Mouse (Mus musculus) liver, embryonic 15.5 days (tissue): ENCODE results near the gene Gm45234. TPM values are rescaled to one million over a fixed set of nuclear protein-coding genes. Genes with fewer than 3 reads are reported as not detected.

ENCODE experiments used
- ATAC-seq: fragments of 200-750 bp; cut with Nextera tagmentation; 2 replicates; pipeline ENCODE4 v1.8.0; 2017; ENCODE audit warnings: moderate number of reproducible peaks, mild to moderate bottlenecking, moderate library complexity; ENCODE audit not compliant: insufficient read depth
- H3K27ac ChIP-seq: fragments of 300-500 bp; sonication (generic); replicated peaks from 2 replicates; pipeline ENCODE4 v1.5.1; 2015; ENCODE audit warnings: mild to moderate bottlenecking, inconsistent platforms
- H3K27me3 ChIP-seq: fragments of 300-500 bp; sonication (generic); 2 replicates; pipeline ENCODE4 v1.6.1; 2015; ENCODE audit warnings: mild to moderate bottlenecking, inconsistent platforms
- H3K36me3 ChIP-seq: fragments of 300-500 bp; sonication (generic); replicated peaks from 2 replicates; pipeline ENCODE4 v1.6.1; 2015; ENCODE audit warnings: moderate library complexity, mild to moderate bottlenecking, inconsistent platforms
- H3K4me1 ChIP-seq: fragments of 300-500 bp; sonication (generic); replicated peaks from 2 replicates; pipeline ENCODE4 v1.6.1; 2015; ENCODE audit warnings: inconsistent platforms
- H3K4me2 ChIP-seq: fragments of 300-500 bp; sonication (generic); 2 replicates; pipeline ENCODE4 v1.6.1; 2015; ENCODE audit warnings: moderate library complexity, mild to moderate bottlenecking, inconsistent platforms
- H3K4me3 ChIP-seq: fragments of 300-500 bp; sonication (generic); replicated peaks from 2 replicates; pipeline ENCODE4 v1.5.1; 2015; ENCODE audit warnings: mild to moderate bottlenecking, inconsistent platforms
- H3K9ac ChIP-seq: fragments of 300-500 bp; sonication (generic); 2 replicates; pipeline ENCODE4 v1.6.1; 2015; ENCODE audit warnings: moderate library complexity, mild to moderate bottlenecking, inconsistent platforms
- H3K9me3 ChIP-seq: fragments of 300-500 bp; sonication (generic); replicated peaks from 2 replicates; pipeline ENCODE4 v1.6.1; 2016; ENCODE audit warnings: inconsistent platforms
- WGBS: fragments of 180-500 bp; shearing (Covaris S2); methylation state at CpG from one replicate; pipeline ENCODE4 v1.1.7; 2015; ENCODE audit warnings: mixed read lengths; ENCODE audit not compliant: insufficient replicate concordance; 5-methylcytosine and 5-hydroxymethylcytosine counted together
- microRNA counts: library from miRNA; unstranded; fragments of <30 nt; microRNA quantifications from one replicate; lab custom pipeline; 2016
- microRNA-seq: library from miRNA; unstranded; fragments of <30 nt; microRNA quantifications from one replicate; pipeline ENCODE4, GENCODE M21; 2016
- polyA plus RNA-seq: library from polyadenylated mRNA; unstranded; fragments of >200 nt; fragmentation: Nextera tagmentation; extraction: Ambion mirVana; gene quantifications from 2 replicates; pipeline ENCODE4 v1.2.1, GENCODE M21; 2015

Gene Gm45234
- polyA plus RNA-seq, 1 experiment from 2014 or later, result not detected

GRCm38 (mm10) chr6:124693243-124693981 is 62.4 kb downstream of the Gm45234 start:
- no peak overlapping the region for H3K4me2 ChIP-seq
- peaks cover 31% of the 10 kb centered on the region for H3K4me1 ChIP-seq
- H3K27ac ChIP-seq, result no peak overlapping the region
- peaks cover 23% of the 10 kb centered on the region for H3K36me3 ChIP-seq
- no peaks in the 10 kb centered on the region for H3K9me3 ChIP-seq
- H3K9ac ChIP-seq, result no peak overlapping the region
- WGBS, result 77% methylated on average over 15 of the region's 15 CpGs
- no peak overlapping the region for H3K4me3 ChIP-seq
- no peak for ATAC-seq
- H3K27me3 ChIP-seq, result no peaks in the 10 kb centered on the region

DNA sequence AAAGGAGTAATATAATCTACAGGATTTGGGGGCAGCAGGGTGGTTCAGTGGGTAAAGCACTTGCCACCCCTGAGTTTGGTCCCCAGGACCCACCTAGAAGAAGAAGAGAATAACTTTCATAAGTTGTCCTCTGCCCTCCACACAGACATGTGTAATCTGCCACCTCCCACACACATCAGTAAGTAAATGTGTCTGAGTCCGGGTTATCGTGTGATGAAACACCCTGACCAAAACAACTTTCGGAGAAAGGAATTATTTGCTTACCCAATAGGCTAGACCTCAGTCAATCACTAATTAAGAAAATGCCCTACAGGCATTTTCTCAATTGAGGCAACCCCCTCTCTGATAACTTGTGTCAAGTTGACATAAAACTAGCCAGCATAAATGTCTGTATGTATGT is 65.3 kb downstream of the Gm45234 start:
- Histone ChIP-seq H3K36me3 (peaks cover 9% of the 10 kb centered on the region; the same call in 1 of the 2 replicates), H3K4me2 (no peak overlapping the region), H3K27me3 (no peaks in the 10 kb centered on the region), H3K4me1 (peaks cover 57% of the 10 kb centered on the region), H3K27ac (peak overlapping the region; percentile 10; the same call in 1 of the 2 replicates), H3K4me3 (no peak overlapping the region), H3K9ac (no peak overlapping the region), H3K9me3 (no peaks in the 10 kb centered on the region)
- ATAC-seq, result no peak; the same call in 1 of the 2 replicates
- 67% methylated on average over 3 of the region's 3 CpGs for WGBS

MicroRNA genes within 50 kb of the gene (microRNA counts, 519-probe panel; counts per million panel counts)
- microRNA mmu-miR-141 (lab: Ali Mortazavi, UCI) (not detected), microRNA mmu-miR-200c (lab: Ali Mortazavi, UCI) (2,369 counts per million, percentile 39 among the panel's probes with 10 or more counts)

Small RNA genes lying within 50 kb of the gene (microRNA-seq; reads per million reads assigned to microRNA genes)
- gene Mir141 (85.5 reads per million, percentile 51 among the genes with 10 or more reads in this experiment), gene Mir200c (608 reads per million, percentile 72 among the genes with 10 or more reads in this experiment)

Other genes with a start within 250 kb of the Gm45234 start
- 18.8 and 22.5 TPM in 2 replicates for gene C1ra, start 243.6 kb downstream of the Gm45234 start, polyA plus RNA-seq
- gene C1s1, start 213.7 kb downstream of the Gm45234 start, polyA plus RNA-seq, result 47.0 and 59.5 TPM in 2 replicates
- gene C1rb, start 185.7 kb downstream of the Gm45234 start, polyA plus RNA-seq, result not detected in 2 replicates
- not detected in 2 replicates for gene C1s2, start 119.9 kb downstream of the Gm45234 start, polyA plus RNA-seq
- gene Lpcat3, start 93.0 kb downstream of the Gm45234 start, polyA plus RNA-seq, result 82.0 and 85.6 TPM in 2 replicates
- 122 and 128 TPM in 2 replicates for gene Emg1, start 43.8 kb downstream of the Gm45234 start, polyA plus RNA-seq
- 242 and 243 TPM in 2 replicates for gene Phb2, start 43.7 kb downstream of the Gm45234 start, polyA plus RNA-seq
- 38.1 and 43.7 TPM in 2 replicates for gene Ptpn6, start 17.3 kb downstream of the Gm45234 start, polyA plus RNA-seq
- 75.9 and 76.4 TPM in 2 replicates for gene Grcc10, start 14.6 kb downstream of the Gm45234 start, polyA plus RNA-seq
- gene Atn1, start 503 bp upstream of the Gm45234 start, polyA plus RNA-seq, result 1.3 and 2.0 TPM in 2 replicates
- gene Eno2, start 13.7 kb upstream of the Gm45234 start, polyA plus RNA-seq, result 0.39 and 0.41 TPM in 2 replicates
- gene Lrrc23, start 23.7 kb upstream of the Gm45234 start, polyA plus RNA-seq, result not detected in 2 replicates
- gene Spsb2, start 52.6 kb upstream of the Gm45234 start, polyA plus RNA-seq, result 9.2 and 9.5 TPM in 2 replicates
- 405 and 414 TPM in 2 replicates for gene Tpi1, start 58.3 kb upstream of the Gm45234 start, polyA plus RNA-seq
- 54.9 and 55.4 TPM in 2 replicates for gene Usp5, start 73.5 kb upstream of the Gm45234 start, polyA plus RNA-seq
- gene Cdca3, start 73.5 kb upstream of the Gm45234 start, polyA plus RNA-seq, result 192 and 194 TPM in 2 replicates
- 0.29 and 0.68 TPM in 2 replicates for gene Gnb3, start 84.3 kb upstream of the Gm45234 start, polyA plus RNA-seq
- 1.6 TPM in 2 replicates for gene P3h3, start 101.7 kb upstream of the Gm45234 start, polyA plus RNA-seq
- gene Gpr162, start 108.0 kb upstream of the Gm45234 start, polyA plus RNA-seq, result 0.06 and 0.09 TPM in 2 replicates
- gene Cd4, start 132.2 kb upstream of the Gm45234 start, polyA plus RNA-seq, result 0.07 and 0.20 TPM in 2 replicates
- 0.13 and 0.18 TPM in 2 replicates for gene Lag3, start 155.7 kb upstream of the Gm45234 start, polyA plus RNA-seq
- gene Ptms, start 164.1 kb upstream of the Gm45234 start, polyA plus RNA-seq, result 56.2 and 62.7 TPM in 2 replicates
- 119 and 127 TPM in 2 replicates for gene Mlf2, start 175.4 kb upstream of the Gm45234 start, polyA plus RNA-seq
- 52.4 and 55.1 TPM in 2 replicates for gene Cops7a, start 209.5 kb upstream of the Gm45234 start, polyA plus RNA-seq
- gene Pianp, start 240.7 kb upstream of the Gm45234 start, polyA plus RNA-seq, result 0.07 TPM in 2 replicates